Mouse (Mus musculus): Measurements from ENCODE around the gene Lrrc4. TPM values are rescaled to one million over a fixed set of nuclear protein-coding genes. Genes with fewer than 3 reads are reported as not detected.

Lrrc4 gene
- total RNA-seq, 4 experiments from 2014 or later = 5.9 to 8.0 (median 7.1) TPM

DNA sequence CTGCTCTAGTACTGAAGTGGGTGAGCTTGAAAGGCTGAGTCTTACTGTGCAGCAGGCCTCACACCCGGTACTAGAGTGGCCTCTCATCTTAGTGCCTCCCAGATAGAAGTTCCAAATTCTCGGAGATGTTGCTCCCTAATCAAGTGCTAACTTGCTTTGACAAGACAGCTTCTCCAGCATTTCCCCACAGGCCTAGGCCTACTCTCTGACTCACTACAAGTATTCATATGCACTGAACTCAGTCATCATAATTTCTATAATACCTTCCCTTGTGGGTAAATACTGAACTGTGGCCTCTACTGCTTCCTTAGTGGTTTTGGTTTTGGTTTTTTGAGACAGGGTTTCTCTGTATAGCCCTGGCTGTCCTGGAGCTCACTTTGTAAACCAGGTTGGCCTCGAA lies 8.2 kb downstream of the Lrrc4 start:
- DNase-seq = no peak

DNA sequence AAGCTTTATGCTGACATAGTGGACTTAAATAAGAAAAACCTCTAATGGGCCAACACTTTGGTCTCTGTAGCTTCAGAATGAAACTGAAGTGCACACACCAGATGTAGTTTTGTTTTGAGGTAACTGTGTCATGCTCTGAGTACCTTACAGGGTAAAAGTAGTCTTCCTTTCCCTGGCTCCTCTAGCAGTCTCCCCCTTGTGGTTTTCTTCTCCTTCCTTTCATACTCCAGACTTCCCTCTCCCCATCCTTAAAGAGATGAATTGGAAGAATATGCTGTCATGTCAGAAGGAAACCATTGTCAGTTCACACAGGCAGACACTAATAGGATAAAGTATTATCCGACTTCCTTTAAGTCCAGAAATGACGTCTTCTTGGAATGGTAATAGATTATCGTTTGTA lies 9.3 kb downstream of the Lrrc4 start:
- DNase-seq = no peak

DNA sequence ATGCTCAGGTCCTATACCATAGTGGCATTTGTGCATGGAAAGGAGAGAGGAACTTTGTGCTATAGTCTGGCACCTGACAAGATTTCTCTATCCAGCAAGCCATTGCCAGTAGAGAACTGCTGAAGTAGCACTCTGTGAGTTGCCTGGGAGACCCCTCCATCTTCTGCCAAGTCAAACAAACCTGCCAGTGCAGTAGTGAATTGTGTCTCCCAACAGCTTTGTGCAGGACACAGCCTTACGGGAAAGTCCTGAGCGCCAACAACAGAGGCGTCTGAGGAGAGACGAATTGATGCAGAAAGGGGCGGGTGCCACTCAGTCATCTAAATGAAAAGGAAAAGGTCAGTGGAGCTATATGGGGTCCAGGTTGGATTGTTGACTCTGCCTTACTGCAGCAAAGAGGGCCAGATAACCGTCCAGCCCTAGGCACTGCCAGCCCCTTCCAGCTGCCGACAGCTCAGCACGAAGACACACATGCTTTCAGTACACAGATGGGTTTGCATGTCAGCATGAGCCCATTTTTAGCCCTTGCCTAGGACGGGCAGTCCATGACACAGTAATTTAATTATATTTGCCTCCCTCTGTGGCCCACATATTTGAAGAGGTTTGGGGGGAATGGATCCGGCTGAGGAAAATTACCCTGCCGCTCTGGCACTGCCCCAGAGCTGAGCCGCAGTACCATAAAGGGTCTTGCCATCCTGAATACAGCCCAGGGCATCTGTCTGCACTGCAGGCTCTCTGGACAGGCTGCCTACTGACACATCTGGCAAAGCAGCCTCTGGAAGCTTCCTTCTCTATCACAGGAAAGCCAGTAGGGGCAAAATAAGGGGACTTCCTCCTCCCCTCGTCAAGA lies 11.8 kb downstream of the Lrrc4 start:
- no peak for DNase-seq

DNA sequence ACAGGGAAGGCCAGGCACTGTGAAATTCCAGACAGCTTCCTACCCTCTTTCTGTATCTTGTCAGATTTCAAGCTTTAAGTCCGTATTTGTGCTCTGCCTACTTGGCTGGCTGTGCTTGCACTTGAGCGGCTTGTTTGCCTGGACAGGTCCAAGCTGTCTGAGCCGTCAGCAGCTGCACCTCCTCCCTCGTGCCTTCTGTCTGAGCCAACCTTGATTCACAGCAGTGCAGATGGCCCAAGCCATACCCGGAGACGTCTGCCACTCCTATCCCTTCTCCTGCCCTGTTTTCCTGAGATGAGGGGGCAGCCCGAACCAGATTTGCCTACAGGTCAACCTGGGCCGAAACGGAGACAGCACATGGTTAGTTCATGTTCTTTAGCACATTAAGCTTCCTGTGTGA lies 14.5 kb downstream of the Lrrc4 start:
- DNase-seq = no peak

DNA sequence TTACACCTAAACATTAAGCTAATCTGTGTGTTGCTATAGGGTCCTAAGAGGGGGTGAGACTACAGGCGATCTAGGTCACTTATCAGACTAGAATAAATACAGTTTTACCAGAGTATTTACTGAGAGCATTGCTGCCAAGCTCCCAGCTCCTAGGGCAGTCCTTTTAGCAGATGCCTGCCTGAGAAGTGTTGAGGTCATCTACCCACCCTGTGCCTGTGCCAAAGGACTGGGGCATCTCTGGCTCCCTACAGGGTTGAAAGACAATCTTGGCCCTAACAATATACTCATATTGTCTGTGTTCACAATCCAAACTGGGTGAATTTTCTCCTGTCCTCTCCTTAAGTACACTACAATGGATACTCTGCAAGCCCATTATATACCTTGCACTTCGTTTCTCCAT lies 16.7 kb downstream of the Lrrc4 start:
- no peak for DNase-seq

DNA sequence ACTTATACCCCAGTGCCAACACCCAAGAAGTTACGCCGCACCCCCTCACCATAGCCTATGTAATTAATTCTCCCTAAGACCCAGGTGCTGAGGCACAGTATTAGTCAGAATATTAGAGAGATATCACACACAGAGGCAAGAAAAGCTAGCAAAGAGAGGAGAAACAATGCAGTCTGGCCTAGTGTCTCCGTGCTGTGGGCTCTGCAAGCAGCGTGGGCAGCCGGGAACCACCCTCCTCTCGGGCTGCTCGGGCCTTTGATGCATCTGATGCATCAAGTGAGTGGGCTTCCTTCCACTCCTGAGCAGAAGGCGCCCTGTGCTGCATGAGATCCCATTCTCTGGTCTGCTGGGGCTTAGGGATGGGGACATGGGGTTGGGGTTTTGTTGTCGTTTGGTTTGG lies 18.5 kb downstream of the Lrrc4 start:
- DNase-seq = no peak

DNA sequence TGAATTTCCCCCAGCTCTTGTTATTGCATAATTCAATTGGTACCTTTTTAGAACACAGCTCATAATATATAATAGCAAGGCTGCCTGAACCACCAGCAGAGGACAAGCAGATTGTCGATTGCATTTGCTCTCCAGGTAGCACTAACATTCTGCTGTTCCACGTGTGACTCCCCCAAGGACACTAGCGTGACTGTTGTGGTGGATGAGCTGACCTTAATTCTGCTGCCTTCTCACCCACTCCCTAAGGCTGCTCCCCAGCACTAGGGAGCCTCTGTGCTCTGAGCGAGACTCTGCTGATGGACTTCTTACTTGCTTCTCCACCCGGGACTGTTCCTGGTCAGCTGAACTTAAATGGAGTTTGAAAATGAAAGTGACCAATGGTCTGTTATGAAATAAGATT lies 26.8 kb downstream of the Lrrc4 start:
- no peak for DNase-seq

DNA sequence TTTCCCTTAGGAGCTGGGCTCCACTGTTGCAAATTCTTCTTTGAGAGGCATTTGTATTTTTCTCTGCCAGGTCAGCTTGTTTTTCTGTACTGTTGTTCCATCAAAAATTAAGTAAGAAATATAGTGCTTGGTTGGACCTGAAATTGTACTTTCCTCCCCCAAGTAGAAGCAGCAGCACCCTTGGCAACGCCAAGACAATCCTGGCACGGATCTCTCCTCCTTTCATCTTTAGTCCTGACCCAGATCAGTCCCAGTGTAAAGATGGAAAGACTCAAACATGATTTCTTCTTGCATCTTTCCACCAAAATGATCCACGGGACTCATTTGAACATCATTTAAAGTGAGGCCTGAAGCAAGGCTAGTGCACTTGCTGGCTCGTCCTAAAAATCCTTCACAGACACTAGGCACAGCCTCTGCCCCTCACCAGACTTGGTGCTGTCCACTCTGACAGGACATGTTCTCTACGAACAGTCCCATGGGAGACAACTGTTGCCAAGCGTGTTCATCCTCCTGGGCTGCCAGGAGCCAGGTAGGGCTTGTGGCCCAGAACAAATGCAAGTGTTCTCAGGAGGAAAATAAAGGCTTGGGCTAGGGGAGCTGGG lies 27.8 kb downstream of the Lrrc4 start:
- DNase-seq = no peak

DNA sequence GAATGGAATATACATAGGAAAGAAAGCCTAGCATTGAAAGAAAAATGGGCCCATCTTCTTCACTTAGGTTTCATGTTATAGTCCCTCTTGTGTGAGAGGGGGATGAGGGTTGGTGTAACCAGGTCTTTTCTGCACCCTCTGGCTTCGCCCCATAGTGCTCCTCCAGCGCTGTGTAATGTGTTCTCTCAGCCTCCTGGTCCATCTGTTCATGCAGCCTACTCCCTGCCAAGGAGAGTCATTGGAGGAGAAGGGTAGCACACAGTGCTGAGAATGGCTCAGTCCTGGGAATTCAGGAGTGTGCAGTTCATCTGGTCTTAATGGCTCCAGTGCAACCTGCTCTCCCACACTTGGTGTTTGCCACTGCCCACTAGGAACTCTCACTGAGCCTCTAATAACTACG lies 30.6 kb downstream of the Lrrc4 start:
- DNase-seq = no peak

DNA sequence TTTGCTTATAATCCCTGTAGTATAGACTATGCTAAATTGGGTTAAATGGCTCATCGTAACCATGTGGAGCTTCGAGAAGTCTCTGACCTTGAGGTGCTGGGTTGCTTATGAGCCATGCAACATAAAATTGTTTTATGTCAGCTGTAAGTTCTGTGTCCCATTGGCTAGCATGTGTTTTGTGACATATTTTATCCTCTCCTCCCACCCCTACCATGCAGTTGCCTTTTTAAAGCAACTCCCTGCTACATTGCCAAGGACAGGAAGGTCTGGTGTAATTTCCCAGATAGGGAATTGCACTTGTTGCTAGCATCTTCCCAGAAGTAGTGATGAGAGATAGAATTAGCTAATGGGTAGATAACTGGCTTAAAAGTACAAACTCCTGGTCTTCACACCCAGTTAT lies 31.7 kb downstream of the Lrrc4 start:
- no peak for DNase-seq

DNA sequence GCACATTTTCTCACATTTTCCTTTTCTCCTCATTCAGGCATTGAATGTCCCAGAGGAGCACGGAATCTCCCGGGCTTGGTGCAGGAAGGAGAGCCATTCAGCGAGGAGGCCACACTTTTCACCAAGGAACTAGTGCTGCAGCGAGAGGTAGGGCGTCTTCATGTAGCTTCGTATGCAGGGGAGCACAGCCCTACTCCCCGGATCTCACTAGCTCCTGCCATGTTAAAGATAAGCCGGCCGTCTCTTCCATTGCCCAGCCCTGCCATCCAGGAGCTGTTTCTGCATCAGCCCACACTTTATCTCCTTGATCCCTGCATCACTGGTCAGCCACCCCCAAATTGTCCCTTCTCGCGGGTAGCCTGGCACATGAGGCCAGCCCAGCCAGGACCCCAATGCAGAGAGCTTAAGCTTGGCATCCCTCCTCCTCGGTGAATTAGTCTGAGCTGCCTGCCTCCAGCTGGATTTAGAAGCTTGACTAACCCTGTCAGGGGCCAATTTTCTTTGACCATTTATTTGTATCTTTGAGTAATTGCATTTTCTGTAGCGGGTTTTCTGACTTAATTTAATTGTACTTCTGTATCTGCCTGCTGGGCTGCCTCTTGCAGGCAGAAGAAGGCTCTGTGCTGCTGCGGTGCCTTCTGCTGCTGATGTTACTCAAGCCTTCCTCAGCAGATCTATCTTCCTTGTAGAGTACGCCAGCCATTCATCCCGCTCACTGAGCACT lies 35.6 kb downstream of the Lrrc4 start:
- DNase-seq = no peak

DNA sequence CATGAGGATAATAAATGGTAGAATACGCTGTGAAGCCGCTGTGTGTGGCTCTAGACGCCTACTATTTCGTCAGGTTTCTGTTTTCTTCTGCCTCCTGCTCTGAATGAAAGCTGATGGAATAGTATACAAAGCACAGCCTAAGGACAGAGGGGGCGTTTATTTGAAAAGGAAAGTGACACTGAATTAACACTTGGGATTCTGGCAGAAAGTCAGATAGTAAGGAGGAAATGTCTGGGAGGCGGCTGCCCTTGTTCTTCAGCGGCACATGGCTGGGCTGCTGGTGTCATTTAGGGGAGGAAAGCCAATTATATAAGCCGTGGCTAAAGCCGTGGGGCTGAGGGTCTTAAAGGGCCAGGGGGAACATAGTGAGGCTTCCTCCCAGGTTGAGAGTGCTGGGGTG lies 36.2 kb downstream of the Lrrc4 start:
- no peak for DNase-seq

DNA sequence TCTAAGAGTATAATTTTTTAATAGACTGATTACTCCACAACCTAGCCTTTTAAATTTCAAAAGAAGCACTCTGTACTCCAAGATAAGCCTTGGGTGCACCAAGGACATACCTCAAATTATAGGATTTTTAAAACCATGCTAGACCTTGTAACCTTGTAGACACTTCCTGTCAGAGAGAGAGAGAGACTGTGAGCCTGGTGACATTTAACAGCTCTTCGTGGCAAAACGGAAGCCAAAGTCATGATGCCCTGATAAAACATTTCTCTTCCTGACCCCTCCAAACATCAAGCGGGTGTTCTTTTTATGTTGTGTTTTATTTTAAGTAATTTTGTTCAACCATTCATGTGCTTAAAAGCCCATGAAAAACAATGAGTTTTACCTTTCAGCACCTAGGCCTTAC lies 39.7 kb downstream of the Lrrc4 start:
- DNase-seq = no peak

DNA sequence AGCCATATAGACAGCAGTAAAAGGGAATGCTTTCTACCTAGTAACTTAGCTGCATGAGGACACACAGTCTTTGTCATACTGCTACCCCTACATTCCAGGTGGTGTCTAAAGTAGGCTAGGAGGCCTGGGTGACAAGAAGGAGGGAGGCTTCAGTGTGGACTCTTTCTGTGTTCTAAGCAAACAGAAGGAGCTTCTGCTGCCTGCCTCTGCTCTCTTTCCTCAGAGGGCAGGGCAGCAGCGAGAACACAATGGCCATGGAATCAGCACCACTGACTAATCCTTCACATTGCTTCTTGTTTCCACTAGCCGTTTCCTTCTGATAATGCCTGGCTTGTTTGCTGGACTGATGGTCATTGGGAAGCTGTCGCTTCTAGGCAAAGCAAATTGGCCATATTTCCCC lies 40.4 kb downstream of the Lrrc4 start:
- DNase-seq = no peak

DNA sequence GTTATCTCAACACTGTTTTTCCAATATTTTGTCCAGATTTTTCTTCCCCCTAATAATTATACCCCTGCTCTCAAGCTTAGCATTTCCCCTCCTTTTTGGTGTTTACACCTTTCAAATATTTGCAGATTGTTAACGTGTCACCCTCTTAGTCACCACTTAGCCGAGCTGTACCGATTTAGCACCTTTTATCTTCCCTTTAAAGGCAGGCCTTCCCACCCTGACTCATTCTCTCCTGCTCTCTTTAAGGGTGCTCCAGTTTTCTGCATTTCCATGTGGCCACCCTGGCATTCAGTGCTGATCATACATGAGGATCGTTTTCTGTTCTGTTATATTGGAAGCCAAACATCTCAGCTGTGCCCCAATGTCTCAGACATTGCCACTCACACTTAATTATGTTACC lies 41.9 kb downstream of the Lrrc4 start:
- no peak for DNase-seq

DNA sequence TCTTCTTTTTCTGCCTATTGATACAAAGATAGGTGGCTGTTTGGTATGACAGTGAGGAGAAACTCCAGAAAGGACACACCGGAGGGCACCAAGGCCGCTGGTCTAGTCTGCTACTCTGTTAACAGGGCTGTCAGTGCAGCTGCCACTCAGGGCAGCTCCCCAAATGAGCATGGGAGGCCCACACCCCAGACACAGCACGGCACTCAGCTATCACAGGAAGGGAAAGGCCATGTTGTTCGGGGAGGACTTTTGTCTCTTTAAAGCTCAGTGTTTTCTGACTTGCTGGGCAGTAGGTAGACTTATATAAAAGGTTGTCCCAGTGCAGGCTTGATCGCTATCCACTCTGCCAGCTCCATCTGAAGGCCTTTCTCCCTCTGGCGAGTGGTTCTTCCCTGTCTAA lies 44.4 kb downstream of the Lrrc4 start:
- DNase-seq = no peak

DNA sequence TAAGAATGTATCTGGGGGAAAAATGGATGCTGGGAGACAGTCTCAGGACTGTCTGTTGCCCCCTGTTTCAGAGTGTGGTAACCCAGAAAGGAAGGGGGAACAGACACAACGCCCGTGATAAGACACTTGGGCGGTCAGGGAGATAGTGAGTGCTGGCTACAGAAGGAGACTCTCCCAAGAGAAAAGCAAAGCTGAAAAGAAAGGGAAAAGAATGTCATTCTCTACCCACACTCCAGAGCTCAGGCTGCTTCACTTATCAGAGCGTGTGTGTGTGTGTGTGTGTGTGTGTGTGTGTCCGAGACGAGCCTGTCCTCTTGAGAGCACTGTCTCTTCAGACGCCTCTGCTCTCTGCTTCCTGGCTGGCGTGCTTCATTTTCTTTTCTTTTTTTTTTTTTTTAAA lies 45.8 kb downstream of the Lrrc4 start:
- no peak for DNase-seq

DNA sequence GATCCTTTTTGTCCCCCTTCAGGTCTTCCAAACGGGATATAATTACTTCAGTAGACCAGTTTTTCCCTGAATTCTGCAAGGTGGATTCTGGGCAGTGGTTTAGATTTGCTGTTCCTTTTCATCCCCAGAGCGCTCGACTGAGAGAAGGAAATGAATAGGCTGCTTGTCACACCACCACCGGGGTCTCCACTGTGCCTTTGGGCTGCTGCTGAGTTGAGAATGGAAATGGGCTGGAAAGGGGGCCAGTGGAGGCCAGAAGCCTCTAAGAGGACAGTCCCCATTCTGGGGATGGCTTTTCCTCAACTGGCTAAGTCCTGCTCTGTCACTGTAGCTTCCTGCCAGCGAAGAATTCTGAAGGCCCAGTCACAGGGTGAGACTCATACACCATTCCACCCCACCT lies 47.6 kb downstream of the Lrrc4 start:
- DNase-seq = no peak

DNA sequence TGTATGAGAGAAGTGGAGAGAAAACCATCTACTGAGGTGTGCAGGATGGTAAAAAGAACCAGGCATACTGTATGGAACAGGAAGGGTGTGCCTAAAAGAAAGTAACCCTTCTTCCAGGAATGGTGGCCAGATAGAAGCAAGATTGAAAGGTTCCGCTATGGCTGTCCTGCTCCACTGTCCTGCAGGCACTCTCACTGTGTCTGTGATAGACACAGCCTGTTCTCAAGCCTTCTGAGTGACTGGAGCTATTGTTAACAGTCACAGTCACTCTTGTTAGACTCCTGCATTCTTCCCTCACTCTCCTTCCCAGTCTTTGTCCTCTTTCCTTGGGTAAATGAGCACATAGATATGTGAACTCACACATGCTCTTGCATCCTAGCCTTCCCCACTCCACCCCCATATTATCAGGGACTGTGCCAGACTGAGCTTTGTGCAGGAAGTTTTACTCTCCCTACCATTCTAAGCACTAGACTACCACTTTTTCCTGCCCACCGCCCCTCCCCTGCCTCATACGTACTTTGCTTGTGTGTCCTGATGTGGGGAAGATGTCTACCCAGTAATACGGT lies 48.4 kb downstream of the Lrrc4 start:
- DNase-seq = no peak

DNA sequence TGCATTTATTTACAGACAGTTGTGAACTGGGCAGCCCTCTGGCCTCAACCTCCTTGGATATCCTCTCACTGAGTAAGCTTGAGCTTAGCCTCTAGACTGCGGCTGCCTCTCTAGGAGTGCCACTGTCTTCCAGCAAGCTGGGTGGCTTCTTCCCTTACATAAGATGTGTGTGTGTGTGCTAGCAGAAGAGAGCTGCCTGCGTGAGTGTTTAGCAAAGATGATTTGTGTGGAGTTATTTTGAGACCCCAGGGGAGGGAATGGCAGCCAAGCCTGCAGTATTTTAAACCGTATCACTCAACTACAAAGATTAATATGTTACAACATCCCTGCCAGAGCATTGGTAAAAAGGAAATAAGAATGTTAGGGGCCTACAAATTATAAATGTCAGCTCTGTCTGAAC lies 49.9 kb downstream of the Lrrc4 start:
- no peak for DNase-seq

DNA sequence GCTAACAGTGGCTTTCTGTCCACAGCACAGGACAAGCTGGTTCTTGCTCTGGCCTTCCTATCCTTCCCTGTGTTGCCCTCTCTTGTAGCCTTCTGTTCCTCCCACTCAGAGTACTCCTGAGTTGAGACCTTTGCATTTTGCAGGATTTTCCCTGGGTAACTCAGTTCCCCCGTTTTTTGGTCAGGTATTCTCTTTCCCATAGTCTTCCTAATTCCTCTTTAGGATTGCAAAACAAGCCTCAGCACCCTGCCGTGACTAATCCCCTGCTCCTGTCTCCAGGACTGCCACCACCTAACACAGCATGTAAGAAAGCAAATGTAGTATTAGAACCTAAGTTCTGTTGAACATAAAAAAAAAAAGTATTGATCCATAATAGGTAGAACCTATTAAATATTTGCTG lies 60.2 kb downstream of the Lrrc4 start:
- no peak for DNase-seq

DNA sequence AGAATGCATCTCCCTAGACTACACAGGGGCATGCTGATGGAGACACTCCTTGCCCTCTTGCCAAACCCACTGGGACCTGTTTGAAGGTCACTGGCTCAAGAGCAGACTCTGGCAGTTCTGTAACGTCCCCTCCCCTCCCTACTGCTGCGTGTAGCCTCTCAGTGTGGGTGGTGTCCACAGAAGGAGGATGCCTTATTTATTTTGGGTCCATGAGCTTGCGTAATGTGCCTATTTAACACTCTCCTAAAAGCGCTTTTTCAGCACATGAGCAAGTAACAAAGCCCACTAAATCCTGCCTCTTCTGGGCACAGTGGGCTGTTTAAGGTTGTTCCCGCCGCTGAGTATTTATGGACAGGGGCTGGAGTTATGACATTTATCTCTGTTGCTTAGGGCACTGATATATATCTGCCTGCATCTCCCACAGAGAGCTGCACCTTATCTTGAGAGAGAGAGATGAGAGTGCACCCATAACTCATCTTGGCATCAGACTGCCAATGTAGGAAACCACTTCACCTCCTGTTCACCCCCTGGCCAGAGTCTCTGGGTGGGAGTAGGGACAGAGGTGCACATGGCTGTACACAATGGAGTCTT lies 63.6 kb downstream of the Lrrc4 start:
- no peak for DNase-seq

DNA sequence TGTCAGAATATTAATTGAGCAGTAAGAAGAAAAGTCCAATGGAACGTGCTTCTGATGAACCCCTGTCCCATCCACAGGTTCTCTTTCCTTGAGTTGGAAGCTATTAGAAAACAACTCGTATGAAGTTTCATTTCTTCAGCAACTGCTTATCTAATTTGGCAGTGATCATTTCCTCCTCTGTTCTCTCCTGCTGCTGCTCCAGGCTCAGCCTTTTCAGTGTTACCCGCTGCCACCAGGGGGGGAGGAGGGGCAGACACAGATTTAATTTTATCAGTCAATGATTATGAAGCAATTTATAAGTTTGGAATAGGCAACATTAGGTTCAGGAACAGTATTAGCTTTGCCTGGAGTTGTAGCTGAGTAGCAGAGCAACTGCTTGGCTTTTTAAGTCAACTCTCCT lies 64.9 kb downstream of the Lrrc4 start:
- no peak for DNase-seq

Measured in adrenal gland, adult 8-10 months (tissue).